9 mouse cellular contexts compared by ENCODE assay signal in genomic region chr16:33797860-33798259, GRCm38 (mm10). TPM values are rescaled to one million over a fixed set of nuclear protein-coding genes. Genes with fewer than 3 reads are reported as not detected.
DNase-seq lines count a peak whose midpoint lies in the region; ATAC-seq and TF ChIP-seq lines count a peak whose summit lies in the region.
"Had no signal": no experiment of that assay in that cellular context is flagged by ENCODE, and none has a peak within 500 bp of the region (broad histone marks: within the 10 kb centered on the region; RNA-seq: fewer than 3 reads in every experiment).

No protein-coding gene starts in this region.

- no peak for ATAC-seq in heart, postnatal 0 days (ENCODE audit: insufficient read depth, low read depth)

- H3K4me2 ChIP-seq in heart, postnatal 0 days (ENCODE audit: low read depth, low read length), result no peak overlapping the region
- H3K4me2 ChIP-seq: limb, embryonic 12.5 days had no signal

- no peak for TF ChIP-seq EP300 in heart, postnatal 0 days (IDR thresholded peaks at IDR 0.05; ENCODE audit: low read depth)

- no peaks in the 10 kb centered on the region for H3K9me3 ChIP-seq in heart, postnatal 0 days (replicated peaks; ENCODE audit: control insufficient read depth, low read length)
- no peaks in the 10 kb centered on the region for H3K9me3 ChIP-seq in heart, embryonic 10.5 days
- H3K9me3 ChIP-seq in embryonic facial prominence, embryonic 10.5 days, result no peaks in the 10 kb centered on the region
- H3K9me3 ChIP-seq: limb, embryonic 12.5 days had no signal

- H3K27ac ChIP-seq in heart, postnatal 0 days (ENCODE audit: low read depth), result no peak overlapping the region
- no peak overlapping the region for H3K27ac ChIP-seq in heart, embryonic 10.5 days
- no peak overlapping the region for H3K27ac ChIP-seq in embryonic facial prominence, embryonic 10.5 days (replicated peaks)
- H3K27ac ChIP-seq: limb, embryonic 12.5 days had no signal

- peak; percentile 78 for DNase-seq in heart, postnatal 0 days (ENCODE audit: low spot score)
- DNase-seq in heart, embryonic 10.5 days (ENCODE audit: low spot score), result no peak
- DNase-seq in B cell, adult 2 months, result peak; percentile 55 to 57
- peak; percentile 78 for DNase-seq in adrenal gland, postnatal 14 days
- peak; percentile 54 for DNase-seq in embryonic facial prominence, embryonic 10.5 days (ENCODE audit: low spot score)
- peak; percentile 67 for DNase-seq in layer of hippocampus, adult 11-12 months (ENCODE audit: low spot score)
- peak; percentile 80 for DNase-seq in lung, postnatal 14 days
- peak; percentile 25 for DNase-seq in testis, postnatal 14 days (ENCODE audit: low spot score)

- H3K36me3 ChIP-seq in heart, postnatal 0 days (replicated peaks; ENCODE audit: control insufficient read depth, insufficient read depth, low read length), result no peaks in the 10 kb centered on the region
- no peaks in the 10 kb centered on the region for H3K36me3 ChIP-seq in heart, embryonic 10.5 days
- H3K36me3 ChIP-seq in embryonic facial prominence, embryonic 10.5 days (replicated peaks), result no peaks in the 10 kb centered on the region
- H3K36me3 ChIP-seq: limb, embryonic 12.5 days had no signal

- 42% methylated on average over 5 of the region's 5 CpGs for WGBS in heart, postnatal 0 days
- WGBS in heart, embryonic 10.5 days, result 44% methylated on average over 5 of the region's 5 CpGs
- WGBS in embryonic facial prominence, embryonic 10.5 days, result 41% methylated on average over 5 of the region's 5 CpGs

- no peak overlapping the region for H3K4me3 ChIP-seq in heart, postnatal 0 days (ENCODE audit: low read depth, low read length)
- H3K4me3 ChIP-seq in heart, embryonic 10.5 days, result no peak overlapping the region
- no peak overlapping the region for H3K4me3 ChIP-seq in embryonic facial prominence, embryonic 10.5 days
- H3K4me3 ChIP-seq: limb, embryonic 12.5 days had no signal

- no peak overlapping the region for H3K9ac ChIP-seq in heart, postnatal 0 days (replicated peaks; ENCODE audit: low read depth, low read length)
- H3K9ac ChIP-seq: limb, embryonic 12.5 days had no signal

- TF ChIP-seq CTCF in heart, postnatal 0 days (IDR thresholded peaks at IDR 0.05; ENCODE audit: low read depth), result peak; percentile 83

- no peaks in the 10 kb centered on the region for H3K4me1 ChIP-seq in heart, postnatal 0 days (ENCODE audit: control insufficient read depth, insufficient read depth)
- no peaks in the 10 kb centered on the region for H3K4me1 ChIP-seq in heart, embryonic 10.5 days
- no peaks in the 10 kb centered on the region for H3K4me1 ChIP-seq in embryonic facial prominence, embryonic 10.5 days
- H3K4me1 ChIP-seq: limb, embryonic 12.5 days had no signal

- H3K27me3 ChIP-seq in heart, postnatal 0 days (ENCODE audit: control insufficient read depth, insufficient read depth, low read length), result no peaks in the 10 kb centered on the region
- H3K27me3 ChIP-seq in heart, embryonic 10.5 days (ENCODE audit: insufficient read depth, poor library complexity, severe bottlenecking), result no peaks in the 10 kb centered on the region
- H3K27me3 ChIP-seq in embryonic facial prominence, embryonic 10.5 days (replicated peaks; ENCODE audit: low read depth, poor library complexity, severe bottlenecking), result no peaks in the 10 kb centered on the region
- H3K27me3 ChIP-seq: limb, embryonic 12.5 days had no signal

RNA-seq across cellular contexts. Expression of gene Muc13, which starts 4.0 kb away (rescaled TPM):
- not detected in 2 replicates for total RNA-seq in heart, postnatal 0 days (2014; rRNA removed; ENCODE audit: low replicate concordance)
- not detected in 2 replicates for polyA plus RNA-seq in heart, postnatal 0 days (2015; fragmentation: Nextera tagmentation; extraction: Ambion mirVana)
- 0.36 and 1.7 TPM in 2 replicates for polyA plus RNA-seq in heart, embryonic 10.5 days (2016; fragmentation: Nextera tagmentation; extraction: Ambion mirVana)
- 0.22 TPM in 1 of 2 replicates, not detected in the other for total RNA-seq in adrenal gland, postnatal 14 days (2021)
- 0.10 and 0.14 TPM in 2 replicates for polyA plus RNA-seq in embryonic facial prominence, embryonic 10.5 days (2016; fragmentation: Nextera tagmentation; extraction: Ambion mirVana)

RNA-seq across cellular contexts. Expression of gene Itgb5, which starts 31.6 kb away (rescaled TPM):
- total RNA-seq in heart, postnatal 0 days (2014; rRNA removed; ENCODE audit: low replicate concordance), result 116 and 134 TPM in 2 replicates
- 33.4 and 35.6 TPM in 2 replicates for polyA plus RNA-seq in heart, postnatal 0 days (2015; fragmentation: Nextera tagmentation; extraction: Ambion mirVana)
- 35.0 and 37.3 TPM in 2 replicates for polyA plus RNA-seq in heart, embryonic 10.5 days (2016; fragmentation: Nextera tagmentation; extraction: Ambion mirVana)
- 103 and 118 TPM in 2 replicates for total RNA-seq in adrenal gland, postnatal 14 days (2021)
- polyA plus RNA-seq in embryonic facial prominence, embryonic 10.5 days (2016; fragmentation: Nextera tagmentation; extraction: Ambion mirVana), result 62.1 and 64.1 TPM in 2 replicates
